Mouse (Mus musculus): ENCODE results near the gene Cdc42bpg.

DNA sequence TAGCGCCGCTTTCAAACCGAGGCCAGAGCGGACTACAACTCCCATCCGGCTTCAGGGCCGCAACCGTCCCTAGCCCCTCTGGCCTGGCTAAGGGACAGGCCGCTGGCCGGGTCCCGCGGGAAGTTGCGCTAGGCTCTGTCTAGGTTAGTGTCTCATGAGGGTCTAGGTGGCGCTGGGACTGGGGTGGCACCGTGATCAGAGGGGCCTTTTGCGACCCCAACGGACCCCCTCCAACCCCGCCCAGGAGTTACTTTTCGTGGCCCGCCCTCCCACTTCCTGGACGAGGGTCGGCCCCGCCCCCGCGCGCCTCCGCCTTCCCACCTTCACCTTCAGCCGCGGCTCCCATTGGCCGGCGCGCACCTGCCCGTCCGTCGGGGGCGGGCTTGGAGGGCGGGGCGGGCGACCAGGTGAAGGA lies at the start of gene Cdc42bpg:
- TF ChIP-seq MYOD1 (IDR thresholded peaks at IDR 0.05; ENCODE audit: control insufficient read depth in 1 of 3, insufficient read length in 2 of 3, low read depth in 2 of 3), result no peak
- no peak for TF ChIP-seq POLR2A (IDR thresholded peaks at IDR 0.05; ENCODE audit: insufficient read length, low read depth)
- no peak for TF ChIP-seq MYOG (IDR thresholded peaks at IDR 0.05; ENCODE audit: control insufficient read depth in 1 of 3, insufficient read depth in 1 of 3, insufficient read length in 2 of 3, low read depth in 2 of 3)
- no peak for TF ChIP-seq E2F4 (IDR thresholded peaks at IDR 0.05; ENCODE audit: insufficient read depth)
- no peak for TF ChIP-seq MAX (IDR thresholded peaks at IDR 0.05; ENCODE audit: low read depth)
- no peak for TF ChIP-seq TCF12 (IDR thresholded peaks at IDR 0.05; ENCODE audit: insufficient read depth, poor library complexity, severe bottlenecking)
- no peak for TF ChIP-seq CEBPB (IDR thresholded peaks at IDR 0.05; ENCODE audit: insufficient read depth, poor library complexity, severe bottlenecking)
- no peak for TF ChIP-seq POLR2AphosphoS2 (IDR thresholded peaks at IDR 0.05; ENCODE audit: insufficient read length, low read depth)
- no peak for TF ChIP-seq REST (IDR thresholded peaks at IDR 0.05; ENCODE audit: insufficient read depth, insufficient read length)
- no peak for TF ChIP-seq TCF3 (IDR thresholded peaks at IDR 0.05; ENCODE audit: insufficient read length, low read depth)
- TF ChIP-seq USF1 (IDR thresholded peaks at IDR 0.05; ENCODE audit: low read depth), result no peak
- TF ChIP-seq SRF (IDR thresholded peaks at IDR 0.05; ENCODE audit: control insufficient read depth, insufficient read length, low read depth), result no peak
